Mouse (Mus musculus): ENCODE measurements around the gene Nle1. TPM values are rescaled to one million over a fixed set of nuclear protein-coding genes. Genes with fewer than 3 reads are reported as not detected.

Nle1 gene
- polyA plus RNA-seq, 1 experiment from 2014 or later: 27.3 TPM

DNA sequence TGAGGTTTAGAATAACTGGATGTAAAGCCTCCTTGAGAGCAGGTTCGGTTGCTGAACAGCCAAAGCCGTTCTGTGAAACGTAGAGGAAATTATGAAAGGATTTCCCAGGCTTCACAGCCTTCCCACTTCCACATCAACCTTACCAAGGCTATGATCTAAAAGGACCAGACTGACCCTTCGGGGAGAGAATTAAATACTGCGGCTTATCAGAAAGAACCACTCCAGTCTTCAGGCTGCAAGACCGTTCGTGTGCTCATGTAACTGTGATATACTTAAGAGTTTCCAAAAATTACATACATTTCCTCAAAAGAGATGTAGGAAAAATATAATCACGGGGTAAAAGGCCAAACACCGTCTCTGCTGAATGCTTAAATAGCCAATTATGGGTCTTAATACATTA lies 45.6 kb downstream of the Nle1 start:
- H3K27me3 ChIP-seq: no peaks in the 10 kb centered on the region
- peaks cover 21% of the 10 kb centered on the region for H3K4me1 ChIP-seq (replicated peaks)
- H3K4me2 ChIP-seq: no peak overlapping the region
- H3K9me3 ChIP-seq: no peaks in the 10 kb centered on the region
- no peaks in the 10 kb centered on the region for H3K36me3 ChIP-seq
- WGBS: 73% methylated on average over 9 of the region's 9 CpGs
- ATAC-seq (ENCODE audit: low FRiP score): no peak
- H3K27ac ChIP-seq: peak overlapping the region; percentile 23; the same call in 1 of the 2 replicates
- no peak overlapping the region for H3K9ac ChIP-seq
- H3K4me3 ChIP-seq: no peak overlapping the region

DNA sequence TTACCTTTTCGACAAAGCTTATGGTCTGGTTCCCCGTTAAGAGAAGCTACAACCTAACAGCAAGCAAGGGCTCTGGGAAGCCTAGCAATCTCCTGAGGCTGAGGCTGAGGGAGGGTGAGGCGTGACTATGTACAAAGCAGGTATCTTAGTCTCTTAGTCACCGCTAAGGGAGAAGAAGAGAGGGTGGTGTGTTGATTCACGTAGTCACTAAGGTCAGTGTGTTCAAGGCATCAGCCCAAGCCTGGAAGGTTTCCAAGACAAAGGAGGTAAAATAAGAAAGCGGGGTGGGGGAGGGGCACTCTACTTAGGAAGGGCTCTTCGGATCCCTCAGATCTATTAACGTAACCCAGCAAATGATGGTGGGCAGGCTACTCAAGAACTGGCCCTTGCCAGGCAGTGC lies 46.7 kb downstream of the Nle1 start:
- Histone ChIP-seq H3K36me3 (no peaks in the 10 kb centered on the region), H3K27ac (no peak overlapping the region), H3K4me3 (no peak overlapping the region), H3K9ac (no peak overlapping the region), H3K4me2 (no peak overlapping the region), H3K9me3 (no peaks in the 10 kb centered on the region), H3K27me3 (no peaks in the 10 kb centered on the region), H3K4me1 (replicated peaks) (peaks cover 21% of the 10 kb centered on the region)
- 70% methylated on average over 8 of the region's 8 CpGs for WGBS
- no peak for ATAC-seq (ENCODE audit: low FRiP score)

DNA sequence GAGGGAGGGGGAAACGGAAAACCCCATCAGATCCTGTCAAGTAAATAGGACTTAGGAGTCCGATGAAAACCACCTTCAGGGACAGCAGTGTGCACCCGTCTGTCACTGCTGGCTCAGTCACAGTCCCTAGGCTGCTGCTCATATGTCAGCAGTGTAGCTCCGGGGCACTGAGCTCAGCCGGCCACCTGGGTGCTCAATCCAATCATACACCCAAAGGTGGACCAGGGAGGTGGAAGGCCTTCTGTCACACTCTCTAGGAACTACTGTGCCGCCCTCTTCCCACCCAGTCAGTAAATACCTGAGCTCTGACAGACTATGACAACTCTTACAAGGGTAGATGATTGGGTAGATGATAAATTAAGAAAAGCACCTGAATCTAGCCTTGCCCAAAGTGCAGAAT lies 47.5 kb downstream of the Nle1 start:
- no peak overlapping the region for H3K4me3 ChIP-seq
- peaks cover 21% of the 10 kb centered on the region for H3K4me1 ChIP-seq (replicated peaks)
- WGBS: 75% methylated on average over 6 of the region's 6 CpGs
- no peaks in the 10 kb centered on the region for H3K36me3 ChIP-seq
- no peak for ATAC-seq (ENCODE audit: low FRiP score)
- H3K27ac ChIP-seq: no peak overlapping the region
- H3K9me3 ChIP-seq: no peaks in the 10 kb centered on the region
- H3K4me2 ChIP-seq: no peak overlapping the region
- no peak overlapping the region for H3K9ac ChIP-seq
- H3K27me3 ChIP-seq: no peaks in the 10 kb centered on the region

DNA sequence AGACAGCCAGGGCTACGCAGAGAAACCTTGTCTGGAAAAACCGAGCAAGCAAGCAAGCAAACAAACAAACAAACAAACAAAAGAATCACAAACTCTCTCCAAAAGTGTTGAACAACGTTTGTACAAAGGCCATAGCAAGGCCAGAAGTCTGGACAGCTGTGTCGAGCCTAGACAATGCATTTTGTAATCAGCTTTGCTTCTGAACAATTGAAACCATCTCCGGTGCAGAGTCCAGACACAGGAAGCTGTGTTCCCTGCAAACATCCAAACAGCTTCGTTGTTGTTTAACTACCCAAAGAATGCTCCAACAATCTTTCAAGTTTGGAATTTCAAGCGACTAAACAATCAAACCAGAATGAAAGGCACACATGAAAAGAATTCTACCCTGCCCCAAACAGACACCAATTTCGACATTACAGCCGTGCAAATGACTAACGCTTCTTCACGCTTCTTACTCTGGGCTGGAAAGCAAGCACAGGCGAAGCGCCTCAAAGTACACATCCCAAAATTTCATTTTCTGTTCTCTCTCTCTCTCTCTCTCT lies 50.8 kb downstream of the Nle1 start:
- Histone ChIP-seq H3K9ac (no peak overlapping the region), H3K4me1 (replicated peaks) (peaks cover 6% of the 10 kb centered on the region; the same call in 1 of the 2 replicates), H3K27me3 (no peaks in the 10 kb centered on the region), H3K4me3 (no peak overlapping the region), H3K4me2 (no peak overlapping the region), H3K27ac (no peak overlapping the region), H3K36me3 (no peaks in the 10 kb centered on the region), H3K9me3 (no peaks in the 10 kb centered on the region)
- WGBS: 75% methylated on average over 13 of the region's 13 CpGs
- no peak for ATAC-seq (ENCODE audit: low FRiP score)

DNA sequence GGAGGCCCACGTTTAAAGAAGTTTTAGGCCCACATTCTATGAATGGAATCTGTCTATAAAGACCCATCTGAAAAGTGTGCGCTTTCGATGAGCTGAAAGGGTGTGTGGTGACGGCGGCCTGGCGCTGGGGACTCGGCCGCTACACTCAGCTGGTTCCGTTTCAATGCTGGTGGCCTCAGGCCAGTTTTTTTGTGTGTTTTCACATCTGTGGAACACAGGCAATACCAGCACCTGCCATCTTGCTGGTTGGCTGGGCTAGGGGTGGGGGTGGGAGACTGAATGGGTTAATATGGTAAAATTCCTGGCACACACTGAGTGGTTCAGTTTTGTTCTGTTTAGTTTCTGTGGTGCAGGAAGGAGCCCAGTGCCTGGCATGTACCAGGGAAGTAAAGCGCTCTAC lies 52.2 kb downstream of the Nle1 start:
- Histone ChIP-seq H3K4me3 (no peak overlapping the region), H3K4me2 (no peak overlapping the region), H3K27ac (no peak overlapping the region), H3K9ac (no peak overlapping the region), H3K4me1 (replicated peaks) (peaks cover 8% of the 10 kb centered on the region; the same call in 1 of the 2 replicates), H3K36me3 (no peaks in the 10 kb centered on the region), H3K27me3 (no peaks in the 10 kb centered on the region), H3K9me3 (no peaks in the 10 kb centered on the region)
- no peak for ATAC-seq (ENCODE audit: low FRiP score)
- WGBS: 53% methylated on average over 10 of the region's 10 CpGs

DNA sequence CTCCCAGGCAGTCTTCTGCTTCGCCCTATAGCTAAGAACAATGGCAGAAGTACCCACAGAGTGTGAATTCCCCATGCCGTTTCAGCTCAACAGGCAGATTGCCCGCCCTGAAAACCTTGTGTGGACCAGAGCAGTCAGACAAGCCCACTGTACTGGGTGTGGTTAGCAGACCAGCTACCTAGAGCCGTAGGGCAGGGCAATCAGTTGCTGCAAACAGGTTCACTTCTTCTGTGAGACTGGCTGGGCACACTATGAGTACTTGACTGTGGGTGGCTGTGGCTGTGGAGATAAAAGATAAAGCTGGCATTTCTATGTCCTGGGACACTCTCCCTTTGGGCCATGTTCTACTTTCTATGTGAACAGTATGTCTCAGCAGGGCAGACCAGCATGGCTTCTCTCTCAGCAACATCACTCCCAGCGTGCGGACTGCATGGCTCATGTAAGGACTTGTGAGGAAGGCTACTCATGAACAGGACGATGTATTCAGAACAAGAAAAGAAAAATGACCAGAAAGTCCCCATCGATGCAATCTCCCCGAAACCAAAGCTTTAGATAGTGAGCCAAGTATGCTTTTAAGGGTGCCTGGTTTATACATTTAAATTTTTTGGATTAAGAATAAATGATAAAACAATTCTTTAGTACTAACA lies 52.8 kb downstream of the Nle1 start:
- H3K9ac ChIP-seq: no peak overlapping the region
- no peak overlapping the region for H3K4me3 ChIP-seq
- 82% methylated on average over 9 of the region's 9 CpGs for WGBS

DNA sequence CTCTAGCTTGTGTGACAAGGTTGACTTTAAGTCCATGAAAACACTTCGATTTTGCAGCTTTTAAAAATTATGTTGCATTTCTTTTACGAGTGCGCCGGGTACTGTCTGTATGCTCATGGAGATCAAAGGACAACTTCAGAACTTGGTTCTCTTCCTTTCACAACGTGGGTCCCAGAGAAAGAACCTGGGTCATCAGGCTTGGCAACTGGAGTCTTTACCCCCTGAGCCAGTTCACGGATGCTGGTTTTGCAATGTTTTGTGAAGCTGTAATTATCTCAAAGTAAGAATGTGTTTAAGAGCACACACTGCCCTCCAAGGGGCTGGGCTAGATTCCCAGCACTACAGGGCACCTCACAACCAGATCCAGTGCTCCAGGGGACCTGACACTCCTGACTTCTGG lies 54.1 kb downstream of the Nle1 start:
- WGBS: 90% methylated on average over 6 of the region's 6 CpGs
- H3K4me1 ChIP-seq (replicated peaks): peaks cover 23% of the 10 kb centered on the region
- no peaks in the 10 kb centered on the region for H3K36me3 ChIP-seq
- ATAC-seq (ENCODE audit: low FRiP score): no peak
- no peaks in the 10 kb centered on the region for H3K27me3 ChIP-seq
- H3K9me3 ChIP-seq: no peaks in the 10 kb centered on the region
- no peak overlapping the region for H3K9ac ChIP-seq
- H3K4me3 ChIP-seq: no peak overlapping the region
- no peak overlapping the region for H3K27ac ChIP-seq
- no peak overlapping the region for H3K4me2 ChIP-seq

More for the DNA sequence above, 52.8 kb downstream of the Nle1 start:
- Histone ChIP-seq H3K4me1 (replicated peaks) (peaks cover 13% of the 10 kb centered on the region), H3K4me2 (no peak overlapping the region), H3K36me3 (no peaks in the 10 kb centered on the region), H3K9me3 (no peaks in the 10 kb centered on the region), H3K27me3 (no peaks in the 10 kb centered on the region), H3K27ac (no peak overlapping the region)
- ATAC-seq (ENCODE audit: low FRiP score): no peak

DNA sequence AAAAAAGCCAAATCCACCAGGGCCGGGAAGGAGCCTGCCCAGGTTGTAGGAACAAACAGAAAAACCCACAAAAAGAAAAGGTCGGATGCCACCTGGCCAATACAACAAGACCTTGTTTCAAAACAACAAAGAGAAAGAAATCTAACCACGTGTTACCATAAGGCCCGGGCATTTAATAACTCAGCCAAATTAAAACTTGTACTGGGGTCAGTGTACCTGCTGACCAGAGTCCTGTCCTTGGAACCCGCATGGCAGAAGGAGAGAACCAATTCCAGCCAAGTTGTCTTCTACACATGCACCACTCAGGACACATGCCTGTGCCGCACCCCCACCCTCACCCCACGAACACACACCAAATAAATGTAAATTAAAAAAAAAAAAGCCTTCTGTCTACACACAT lies 55.3 kb downstream of the Nle1 start:
- 94% methylated on average over 7 of the region's 7 CpGs for WGBS
- Histone ChIP-seq H3K27ac (no peak overlapping the region), H3K9ac (no peak overlapping the region), H3K36me3 (no peaks in the 10 kb centered on the region), H3K4me2 (no peak overlapping the region), H3K4me1 (replicated peaks) (peaks cover 23% of the 10 kb centered on the region), H3K4me3 (no peak overlapping the region), H3K9me3 (no peaks in the 10 kb centered on the region), H3K27me3 (no peaks in the 10 kb centered on the region)
- ATAC-seq (ENCODE audit: low FRiP score): no peak

DNA sequence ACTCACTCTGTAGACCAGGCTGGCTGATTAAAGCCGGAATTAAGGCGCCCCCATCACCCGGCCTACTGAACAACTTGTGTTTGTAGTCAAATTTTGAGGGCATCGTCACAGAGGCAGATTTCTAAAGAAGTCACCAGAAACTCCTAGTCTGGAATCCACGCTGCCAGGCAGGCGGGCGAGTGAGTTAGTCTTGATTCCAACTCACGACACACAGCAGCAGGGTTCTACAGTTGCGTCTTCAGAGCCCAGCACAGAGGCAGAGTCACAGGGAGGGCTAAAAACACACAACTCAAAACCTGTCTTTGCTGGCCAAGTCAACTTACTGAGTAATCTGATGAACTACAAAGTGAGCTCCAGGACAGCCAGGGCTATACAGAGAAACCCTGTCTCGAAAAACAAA lies 55.7 kb downstream of the Nle1 start:
- no peak for ATAC-seq (ENCODE audit: low FRiP score)
- 86% methylated on average over 10 of the region's 10 CpGs for WGBS
- no peaks in the 10 kb centered on the region for H3K9me3 ChIP-seq
- H3K4me2 ChIP-seq: no peak overlapping the region
- H3K27ac ChIP-seq: no peak overlapping the region
- H3K36me3 ChIP-seq: no peaks in the 10 kb centered on the region
- no peak overlapping the region for H3K4me3 ChIP-seq
- no peak overlapping the region for H3K9ac ChIP-seq
- peaks cover 23% of the 10 kb centered on the region for H3K4me1 ChIP-seq (replicated peaks)
- no peaks in the 10 kb centered on the region for H3K27me3 ChIP-seq

DNA sequence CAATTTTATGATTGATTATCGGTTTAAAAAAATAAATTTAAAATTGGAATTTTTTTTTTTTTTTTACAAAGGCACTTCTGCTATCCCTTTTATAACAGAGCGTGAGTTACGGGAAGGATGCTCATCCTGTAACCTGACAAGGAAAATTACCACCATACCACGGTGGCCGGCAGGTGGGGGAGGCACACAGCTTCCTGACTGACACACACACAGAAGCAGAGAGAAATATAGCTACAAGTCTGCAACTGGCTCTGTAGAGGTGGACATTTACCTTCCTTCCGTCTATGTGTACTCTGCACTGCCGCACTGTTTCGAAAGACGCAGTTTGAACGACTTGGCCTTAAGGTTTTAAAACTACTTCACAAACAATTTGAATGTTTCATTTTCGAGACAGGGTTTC lies 56.1 kb downstream of the Nle1 start:
- Histone ChIP-seq H3K9me3 (no peaks in the 10 kb centered on the region), H3K36me3 (no peaks in the 10 kb centered on the region), H3K9ac (no peak overlapping the region), H3K4me2 (no peak overlapping the region), H3K4me3 (no peak overlapping the region), H3K27ac (no peak overlapping the region), H3K4me1 (replicated peaks) (peaks cover 23% of the 10 kb centered on the region), H3K27me3 (no peaks in the 10 kb centered on the region)
- 88% methylated on average over 11 of the region's 11 CpGs for WGBS
- no peak for ATAC-seq (ENCODE audit: low FRiP score)

Other genes with a start within 250 kb of the Nle1 start
- 0.32 and 0.35 TPM in 2 replicates for gene Cct6b, start 144.1 kb downstream of the Nle1 start, polyA plus RNA-seq (2015; fragmentation: Nextera tagmentation; extraction: Ambion mirVana)
- gene Zfp830, start 144.1 kb downstream of the Nle1 start, polyA plus RNA-seq (2015; fragmentation: Nextera tagmentation; extraction: Ambion mirVana): 29.6 and 31.0 TPM in 2 replicates
- 27.0 and 29.9 TPM in 2 replicates for gene Lig3, start 127.3 kb downstream of the Nle1 start, polyA plus RNA-seq (2015; fragmentation: Nextera tagmentation; extraction: Ambion mirVana)
- gene Rffl, start 37.2 kb downstream of the Nle1 start, polyA plus RNA-seq (2015; fragmentation: Nextera tagmentation; extraction: Ambion mirVana): 4.7 and 5.6 TPM in 2 replicates
- 12.3 and 13.4 TPM in 2 replicates for gene Rad51d, start 17.8 kb downstream of the Nle1 start, polyA plus RNA-seq (2015; fragmentation: Nextera tagmentation; extraction: Ambion mirVana)
- gene Fndc8, start 16.3 kb downstream of the Nle1 start, polyA plus RNA-seq (2015; fragmentation: Nextera tagmentation; extraction: Ambion mirVana): 0.71 and 0.80 TPM in 2 replicates
- gene Unc45b, start 2.1 kb upstream of the Nle1 start, polyA plus RNA-seq (2015; fragmentation: Nextera tagmentation; extraction: Ambion mirVana): 1.2 and 1.3 TPM in 2 replicates
- 1.00 and 1.0 TPM in 2 replicates for gene Slfn5, start 42.9 kb upstream of the Nle1 start, polyA plus RNA-seq (2015; fragmentation: Nextera tagmentation; extraction: Ambion mirVana)
- 2.7 and 2.8 TPM in 2 replicates for gene Slfn9, start 83.4 kb upstream of the Nle1 start, polyA plus RNA-seq (2015; fragmentation: Nextera tagmentation; extraction: Ambion mirVana)
- 0.10 and 0.35 TPM in 2 replicates for gene Slfn8, start 112.4 kb upstream of the Nle1 start, polyA plus RNA-seq (2015; fragmentation: Nextera tagmentation; extraction: Ambion mirVana)
- 1.3 TPM in 2 replicates for gene Slfn2, start 156.7 kb upstream of the Nle1 start, polyA plus RNA-seq (2015; fragmentation: Nextera tagmentation; extraction: Ambion mirVana)
- gene Slfn1, start 208.4 kb upstream of the Nle1 start, polyA plus RNA-seq (2015; fragmentation: Nextera tagmentation; extraction: Ambion mirVana): not detected in 2 replicates

Measured in hindbrain, embryonic 13.5 days (tissue).